Mouse (Mus musculus): ENCODE data around the gene Gm4981. TPM values are rescaled to one million over a fixed set of nuclear protein-coding genes. Genes with fewer than 3 reads are reported as not detected.
A peak's percentile ranks its signal among the peaks of the same experiment; 100 is the strongest.
"Not testable (repeated sequence)": the region's sequence is repeated elsewhere in the genome, so short reads cannot be mapped to it uniquely, and the experiment has no call there.

Gm4981 gene
- polyA plus RNA-seq, 1 experiment = not detected

DNA sequence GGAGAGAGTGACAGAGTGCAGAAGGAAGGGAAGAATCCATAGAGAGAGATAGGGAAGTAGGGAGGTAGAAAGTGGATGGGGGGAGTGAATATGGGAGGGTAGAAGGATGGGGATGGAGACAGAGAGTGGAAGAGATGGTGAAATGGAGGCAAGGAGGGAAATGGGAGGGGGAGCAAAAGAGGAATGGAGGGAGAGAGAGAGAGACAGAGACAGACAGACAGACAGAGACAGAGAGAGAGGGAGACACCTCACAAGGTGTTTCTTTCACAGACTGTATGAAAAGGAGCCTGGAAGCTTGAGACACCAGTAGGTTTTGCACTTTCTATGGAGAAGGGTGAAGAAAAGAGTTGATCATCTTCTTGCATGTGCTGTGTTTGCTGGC is 2.8 kb downstream of the Gm4981 start:
- H3K4me3 ChIP-seq (ENCODE audit: extremely low read depth, insufficient read depth, insufficient read length); H3K36me3 ChIP-seq (ENCODE audit: control insufficient read depth, insufficient read depth, low read length); H3K27me3 ChIP-seq (ENCODE audit: control insufficient read depth, insufficient read depth, low read length); H3K27ac ChIP-seq (ENCODE audit: insufficient read depth, low read length); H3K4me1 ChIP-seq (ENCODE audit: control insufficient read depth, insufficient read depth, insufficient read length); DNase-seq (ENCODE audit: low read depth in 1 of 2, low spot score in 2 of 2): not testable (repeated sequence)

DNA sequence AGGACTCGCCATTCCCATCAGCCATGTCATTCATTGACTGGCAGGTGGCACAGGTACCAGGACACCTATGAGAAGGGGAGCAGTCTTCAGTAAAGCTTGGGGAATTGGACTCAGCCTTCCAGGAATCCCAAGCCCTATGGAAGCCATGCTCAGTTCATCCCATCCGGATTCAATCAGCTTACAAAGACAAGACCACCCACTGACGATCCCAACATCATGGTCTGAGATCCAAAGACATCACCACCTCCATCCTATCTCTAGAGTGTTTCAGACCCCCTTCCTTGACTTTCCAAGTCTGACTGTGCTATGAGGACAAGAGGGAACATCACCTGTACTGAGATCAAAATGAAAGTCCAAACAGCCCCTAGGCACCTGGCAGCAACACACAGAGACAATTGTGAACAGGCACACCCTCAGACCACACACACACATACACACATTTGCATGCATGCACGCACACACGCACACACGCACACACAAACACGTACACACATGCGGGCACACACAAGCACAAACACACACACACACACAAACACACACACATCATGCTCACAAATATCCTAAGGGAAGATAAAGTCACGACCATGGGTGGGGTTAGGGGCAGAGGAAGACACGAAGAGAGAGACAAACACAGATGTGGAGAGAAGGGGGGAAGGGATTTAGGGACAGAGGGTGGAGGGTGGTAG is 3.3 kb downstream of the Gm4981 start:
- DNase-seq (ENCODE audit: low read depth in 1 of 2, low spot score in 2 of 2) = peak in 1 of 2 experiments; percentile 28
- not testable (repeated sequence) for H3K4me3 ChIP-seq (ENCODE audit: extremely low read depth, insufficient read depth, insufficient read length); H3K4me1 ChIP-seq (ENCODE audit: control insufficient read depth, insufficient read depth, insufficient read length); H3K27me3 ChIP-seq (ENCODE audit: control insufficient read depth, insufficient read depth, low read length); H3K36me3 ChIP-seq (ENCODE audit: control insufficient read depth, insufficient read depth, low read length); H3K27ac ChIP-seq (ENCODE audit: insufficient read depth, low read length)
- WGBS = 79% methylated on average over 10 of the region's 10 CpGs

DNA sequence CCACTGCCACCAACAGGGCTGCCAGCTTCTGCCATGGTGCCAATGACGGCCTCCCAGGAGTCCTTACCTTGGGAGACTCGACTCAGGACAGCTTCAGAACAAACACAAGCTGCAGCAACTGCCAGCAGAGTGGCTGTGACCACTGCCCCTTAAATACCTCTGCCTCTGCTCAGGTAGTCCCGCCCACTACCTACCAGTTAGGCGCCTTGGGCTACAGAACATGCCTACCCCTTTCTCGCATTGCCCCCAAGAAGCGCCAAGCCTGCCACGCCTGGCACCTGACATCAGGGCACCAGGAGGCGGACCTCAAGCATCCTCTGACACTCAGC is 3.9 kb downstream of the Gm4981 start, which contains the start of gene Duxf3:
Gene Duxf3 (minus strand): TSS at position 35 of the 329 bp plus-strand sequence.
- H3K4me1 ChIP-seq (ENCODE audit: control insufficient read depth, insufficient read depth, insufficient read length); H3K36me3 ChIP-seq (ENCODE audit: control insufficient read depth, insufficient read depth, low read length); H3K27ac ChIP-seq (ENCODE audit: insufficient read depth, low read length); H3K4me3 ChIP-seq (ENCODE audit: extremely low read depth, insufficient read depth, insufficient read length); H3K27me3 ChIP-seq (ENCODE audit: control insufficient read depth, insufficient read depth, low read length): not testable (repeated sequence)
- 88% methylated on average over 8 of the region's 8 CpGs for WGBS
- peak in 1 of 2 experiments; percentile 30 for DNase-seq (ENCODE audit: low read depth in 1 of 2, low spot score in 2 of 2)

DNA sequence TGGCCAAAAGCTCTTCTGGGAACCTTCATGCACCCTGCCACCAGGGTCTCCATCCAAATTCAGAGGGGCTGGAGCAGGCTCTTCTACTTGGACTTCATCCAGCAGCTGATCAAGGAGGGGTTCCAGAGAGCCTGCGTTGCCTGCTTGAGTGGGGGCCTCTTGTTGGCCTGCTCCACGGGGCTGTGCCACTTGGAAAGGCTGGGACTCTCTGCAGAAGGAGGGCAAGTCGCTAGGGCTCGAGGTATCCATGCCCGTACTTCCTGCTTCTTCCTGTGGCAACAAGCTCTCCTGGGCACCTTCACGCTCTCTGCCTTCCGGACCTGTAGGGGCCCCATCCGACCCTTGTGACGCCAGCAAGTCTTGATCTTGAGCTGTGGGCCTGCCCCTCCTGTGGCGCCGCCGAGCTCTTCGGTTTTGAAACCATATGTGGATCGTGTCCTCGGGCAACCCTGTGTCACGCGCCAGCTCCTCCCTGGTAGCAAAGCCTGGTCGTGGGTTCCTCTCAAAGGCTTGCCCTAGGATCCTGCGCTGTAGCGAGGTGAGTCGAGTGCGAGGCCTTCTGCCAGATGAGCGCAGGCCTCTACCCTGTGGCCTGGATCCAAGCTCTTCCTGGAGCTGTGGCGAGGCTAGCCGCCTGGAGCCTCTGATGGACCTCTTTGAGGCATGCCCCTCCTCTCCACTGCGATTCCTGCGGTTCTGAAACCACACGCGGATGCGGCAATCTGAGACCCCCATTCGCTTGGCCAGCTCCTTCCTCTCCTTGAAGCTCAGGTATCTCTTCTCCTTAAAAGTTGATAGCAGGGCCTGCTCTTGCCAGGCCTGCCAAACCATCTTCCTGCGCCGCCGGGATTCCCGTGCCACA is 4.5 kb downstream of the Gm4981 start:
- H3K36me3 ChIP-seq (ENCODE audit: control insufficient read depth, insufficient read depth, low read length); H3K4me1 ChIP-seq (ENCODE audit: control insufficient read depth, insufficient read depth, insufficient read length); H3K27ac ChIP-seq (ENCODE audit: insufficient read depth, low read length); H3K27me3 ChIP-seq (ENCODE audit: control insufficient read depth, insufficient read depth, low read length); H3K4me3 ChIP-seq (ENCODE audit: extremely low read depth, insufficient read depth, insufficient read length): not testable (repeated sequence)
- WGBS = 89% methylated on average over 35 of the region's 35 CpGs
- peak in 1 of 2 experiments; percentile 79 for DNase-seq (ENCODE audit: low read depth in 1 of 2, low spot score in 2 of 2)

DNA sequence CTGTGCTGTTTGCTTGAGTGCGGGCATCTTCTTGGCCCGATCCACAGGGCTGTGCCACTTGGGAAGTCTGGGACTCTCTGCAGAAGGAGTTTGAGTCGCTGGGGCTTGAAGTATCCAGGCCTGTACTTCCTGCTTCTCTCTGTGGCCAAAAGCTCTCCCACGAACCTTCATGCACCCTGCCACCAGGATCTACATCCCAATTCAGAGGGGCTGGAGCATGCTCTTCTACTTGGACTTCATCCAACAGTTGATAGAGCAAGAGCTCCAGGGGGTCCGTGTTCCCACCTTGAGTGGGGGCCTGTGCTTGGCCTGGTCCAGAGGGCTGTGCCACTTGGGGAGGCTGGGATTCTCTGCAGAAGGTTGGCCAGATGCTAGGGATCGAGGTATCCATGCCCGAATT is 5.4 kb downstream of the Gm4981 start:
- H3K36me3 ChIP-seq (ENCODE audit: control insufficient read depth, insufficient read depth, low read length); H3K27ac ChIP-seq (ENCODE audit: insufficient read depth, low read length); H3K27me3 ChIP-seq (ENCODE audit: control insufficient read depth, insufficient read depth, low read length); H3K4me3 ChIP-seq (ENCODE audit: extremely low read depth, insufficient read depth, insufficient read length); H3K4me1 ChIP-seq (ENCODE audit: control insufficient read depth, insufficient read depth, insufficient read length): not testable (repeated sequence)
- WGBS = 80% methylated on average over 5 of the region's 7 CpGs
- peak in 1 of 2 experiments; percentile 42 for DNase-seq (ENCODE audit: low read depth in 1 of 2, low spot score in 2 of 2)

DNA sequence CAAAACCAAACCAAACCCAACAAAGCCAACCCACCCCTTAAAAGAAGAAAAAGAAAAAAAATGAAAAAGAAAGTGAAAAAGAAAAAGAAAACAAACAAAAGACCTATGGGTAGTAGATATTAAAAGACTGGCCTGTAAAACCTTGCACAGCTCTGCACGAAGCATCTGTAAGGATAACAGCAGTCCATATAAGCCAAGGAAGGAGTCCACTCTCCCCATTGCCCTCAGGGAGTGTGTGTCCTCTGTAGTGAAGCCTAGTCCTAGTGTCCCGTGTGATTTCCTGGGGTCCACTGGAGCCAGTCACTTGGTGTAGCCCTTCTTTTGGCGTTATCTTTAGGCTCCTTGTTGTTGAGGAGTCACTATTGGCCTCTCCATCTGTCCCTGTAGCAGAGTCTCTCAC is 6.5 kb downstream of the Gm4981 start:
- 56% methylated on average over 3 of the region's 3 CpGs for WGBS
- not testable (repeated sequence) for H3K4me3 ChIP-seq (ENCODE audit: extremely low read depth, insufficient read depth, insufficient read length); H3K36me3 ChIP-seq (ENCODE audit: control insufficient read depth, insufficient read depth, low read length); H3K27ac ChIP-seq (ENCODE audit: insufficient read depth, low read length); H3K27me3 ChIP-seq (ENCODE audit: control insufficient read depth, insufficient read depth, low read length); H3K4me1 ChIP-seq (ENCODE audit: control insufficient read depth, insufficient read depth, insufficient read length); DNase-seq (ENCODE audit: low read depth in 1 of 2, low spot score in 2 of 2)

DNA sequence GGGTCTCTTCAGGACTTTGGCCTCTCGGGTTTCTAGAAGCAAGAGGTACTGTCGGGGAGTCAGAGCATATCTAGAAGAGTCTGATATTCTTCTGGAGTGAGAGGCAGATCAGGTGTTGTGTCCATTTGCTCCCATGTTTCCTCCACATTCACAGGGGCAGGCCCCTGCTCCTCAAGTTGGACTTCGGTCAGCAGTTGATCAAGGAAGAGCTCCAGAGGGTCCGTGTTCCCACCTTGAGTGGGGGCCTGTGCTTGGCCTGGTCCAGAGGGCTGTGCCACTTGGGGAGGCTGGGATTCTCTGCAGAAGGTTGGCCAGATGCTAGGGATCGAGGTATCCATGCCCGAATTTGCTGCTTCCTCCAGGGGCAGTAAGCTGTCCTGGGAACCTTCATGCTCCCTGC is 8.7 kb downstream of the Gm4981 start:
- DNase-seq (ENCODE audit: low read depth in 1 of 2, low spot score in 2 of 2) = peak in 1 of 2 experiments; percentile 31
- 82% methylated on average over 2 of the region's 6 CpGs for WGBS
- H3K4me1 ChIP-seq (ENCODE audit: control insufficient read depth, insufficient read depth, insufficient read length); H3K36me3 ChIP-seq (ENCODE audit: control insufficient read depth, insufficient read depth, low read length); H3K27me3 ChIP-seq (ENCODE audit: control insufficient read depth, insufficient read depth, low read length); H3K27ac ChIP-seq (ENCODE audit: insufficient read depth, low read length); H3K4me3 ChIP-seq (ENCODE audit: extremely low read depth, insufficient read depth, insufficient read length): not testable (repeated sequence)

DNA sequence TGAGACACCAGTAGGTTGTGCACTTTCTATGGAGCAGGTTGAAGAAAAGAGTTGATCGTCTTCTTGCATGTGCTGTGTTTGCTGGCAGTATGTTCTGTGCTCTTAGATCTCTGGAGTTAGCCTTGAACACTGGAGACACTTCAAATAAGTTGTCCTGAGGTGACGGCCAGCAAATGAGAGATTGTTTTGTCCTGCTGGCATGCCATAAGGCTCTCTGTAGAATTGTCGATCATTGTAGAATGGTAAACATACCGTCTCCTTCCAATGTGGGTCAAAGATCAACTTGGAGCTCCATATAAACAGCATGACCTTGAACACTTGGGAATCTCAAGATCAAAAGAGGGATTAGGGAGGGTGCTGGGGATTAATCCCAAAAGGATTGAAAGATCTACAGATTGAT is 10.1 kb downstream of the Gm4981 start:
- not testable (repeated sequence) for DNase-seq (ENCODE audit: low read depth in 1 of 2, low spot score in 2 of 2); H3K27me3 ChIP-seq (ENCODE audit: control insufficient read depth, insufficient read depth, low read length); H3K4me3 ChIP-seq (ENCODE audit: extremely low read depth, insufficient read depth, insufficient read length); H3K27ac ChIP-seq (ENCODE audit: insufficient read depth, low read length); H3K36me3 ChIP-seq (ENCODE audit: control insufficient read depth, insufficient read depth, low read length); H3K4me1 ChIP-seq (ENCODE audit: control insufficient read depth, insufficient read depth, insufficient read length)
- 80% methylated on average over 4 of the region's 4 CpGs for WGBS

DNA sequence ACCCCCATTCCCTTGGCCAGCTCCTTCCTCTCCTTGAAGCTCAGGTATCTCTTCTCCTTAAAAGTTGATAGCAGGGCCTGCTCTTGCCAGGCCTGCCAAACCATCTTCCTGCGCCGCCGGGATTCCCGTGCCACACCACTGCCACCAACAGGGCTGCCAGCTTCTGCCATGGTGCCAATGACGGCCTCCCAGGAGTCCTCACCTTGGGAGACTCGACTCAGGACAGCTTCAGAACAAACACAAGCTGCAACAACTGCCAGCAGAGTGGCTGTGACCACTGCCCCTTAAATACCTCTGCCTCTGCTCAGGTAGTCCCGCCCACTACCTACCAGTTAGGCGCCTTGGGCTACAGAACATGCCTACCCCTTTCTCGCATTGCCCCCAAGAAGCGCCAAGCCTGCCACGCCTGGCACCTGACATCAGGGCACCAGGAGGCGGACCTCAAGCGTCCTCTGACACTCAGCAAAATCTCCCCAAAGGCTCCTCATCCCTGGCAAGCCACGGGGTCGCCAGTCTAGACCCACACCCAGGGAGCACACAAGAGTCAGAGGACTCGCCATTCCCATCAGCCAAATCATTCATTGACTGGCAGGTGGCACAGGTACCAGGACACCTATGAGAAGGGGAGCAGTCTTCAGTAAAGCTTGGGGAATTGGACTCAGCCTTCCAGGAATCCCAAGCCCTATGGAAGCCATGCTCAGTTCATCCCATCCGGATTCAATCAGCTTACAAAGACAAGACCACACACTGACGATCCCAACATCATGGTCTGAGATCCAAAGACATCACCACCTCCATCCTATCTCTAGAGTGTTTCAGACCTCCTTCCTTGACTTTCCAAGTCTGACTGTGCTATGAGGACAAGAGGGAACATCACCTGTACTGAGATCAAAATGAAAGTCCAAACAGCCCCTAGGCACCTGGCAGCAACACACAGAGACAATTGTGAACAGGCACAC is 11.4 kb downstream of the Gm4981 start, which contains the start of gene AW822073:
Gene AW822073 (minus strand): TSS at position 104 of the 959 bp plus-strand sequence.
- 85% methylated on average over 18 of the region's 18 CpGs for WGBS
- H3K27me3 ChIP-seq (ENCODE audit: control insufficient read depth, insufficient read depth, low read length); H3K36me3 ChIP-seq (ENCODE audit: control insufficient read depth, insufficient read depth, low read length); H3K4me3 ChIP-seq (ENCODE audit: extremely low read depth, insufficient read depth, insufficient read length); H3K4me1 ChIP-seq (ENCODE audit: control insufficient read depth, insufficient read depth, insufficient read length); H3K27ac ChIP-seq (ENCODE audit: insufficient read depth, low read length): not testable (repeated sequence)
- peak in 1 of 2 experiments; percentile 56 for DNase-seq (ENCODE audit: low read depth in 1 of 2, low spot score in 2 of 2)
